Mouse (Mus musculus): Measurements from ENCODE around the gene Ifna14. TPM values are rescaled to one million over a fixed set of nuclear protein-coding genes. Genes with fewer than 3 reads are reported as not detected.

Gene Ifna14
- total RNA-seq, 2 experiments from 2014 or later: not detected

Other genes starting within 250 kb of the Ifna14 start
- 4.2 and 10.1 TPM in 2 replicates for gene Hacd4, start 132.9 kb downstream of the Ifna14 start, total RNA-seq (2015; ENCODE audit: low replicate concordance)
- 3.2 and 4.6 TPM in 2 replicates for gene Hacd4, start 132.9 kb downstream of the Ifna14 start, total RNA-seq (2017; ENCODE audit: low replicate concordance)
- gene Ifnb1, start 49.0 kb downstream of the Ifna14 start, total RNA-seq (2015; ENCODE audit: low replicate concordance): not detected in 2 replicates
- not detected in 2 replicates for gene Ifnb1, start 49.0 kb downstream of the Ifna14 start, total RNA-seq (2017; ENCODE audit: low replicate concordance)
- not detected in 2 replicates for gene Ifna15, start 13.6 kb downstream of the Ifna14 start, total RNA-seq (2015; ENCODE audit: low replicate concordance)
- gene Ifna15, start 13.6 kb downstream of the Ifna14 start, total RNA-seq (2017; ENCODE audit: low replicate concordance): not detected in 2 replicates
- gene Ifna9, start 20.6 kb upstream of the Ifna14 start, total RNA-seq (2015; ENCODE audit: low replicate concordance): not detected in 2 replicates
- gene Ifna9, start 20.6 kb upstream of the Ifna14 start, total RNA-seq (2017; ENCODE audit: low replicate concordance): not detected in 2 replicates
- not detected in 2 replicates for gene Ifna12, start 31.6 kb upstream of the Ifna14 start, total RNA-seq (2015; ENCODE audit: low replicate concordance)
- gene Ifna12, start 31.6 kb upstream of the Ifna14 start, total RNA-seq (2017; ENCODE audit: low replicate concordance): not detected in 2 replicates
- not detected in 2 replicates for gene C87499, start 62.6 kb upstream of the Ifna14 start, total RNA-seq (2015; ENCODE audit: low replicate concordance)
- not detected in 2 replicates for gene C87499, start 62.6 kb upstream of the Ifna14 start, total RNA-seq (2017; ENCODE audit: low replicate concordance)
- not detected in 2 replicates for gene Ifna13, start 72.7 kb upstream of the Ifna14 start, total RNA-seq (2015; ENCODE audit: low replicate concordance)
- gene Ifna13, start 72.7 kb upstream of the Ifna14 start, total RNA-seq (2017; ENCODE audit: low replicate concordance): not detected in 2 replicates
- not detected in 2 replicates for gene Ifna16, start 105.1 kb upstream of the Ifna14 start, total RNA-seq (2015; ENCODE audit: low replicate concordance)
- gene Ifna16, start 105.1 kb upstream of the Ifna14 start, total RNA-seq (2017; ENCODE audit: low replicate concordance): not detected in 2 replicates
- gene Ifna2, start 112.1 kb upstream of the Ifna14 start, total RNA-seq (2015; ENCODE audit: low replicate concordance): not detected in 2 replicates
- gene Ifna2, start 112.1 kb upstream of the Ifna14 start, total RNA-seq (2017; ENCODE audit: low replicate concordance): not detected in 2 replicates
- gene Ifnab, start 119.6 kb upstream of the Ifna14 start, total RNA-seq (2015; ENCODE audit: low replicate concordance): not detected in 2 replicates
- gene Ifnab, start 119.6 kb upstream of the Ifna14 start, total RNA-seq (2017; ENCODE audit: low replicate concordance): not detected in 2 replicates
- gene Gm26566, start 150.0 kb upstream of the Ifna14 start, total RNA-seq (2015; ENCODE audit: low replicate concordance): not detected in 2 replicates
- 0.51 TPM in 1 of 2 replicates, not detected in the other for gene Gm26566, start 150.0 kb upstream of the Ifna14 start, total RNA-seq (2017; ENCODE audit: low replicate concordance)
- gene Klhl9, start 150.7 kb upstream of the Ifna14 start, total RNA-seq (2015; ENCODE audit: low replicate concordance): 20.1 and 22.0 TPM in 2 replicates
- gene Klhl9, start 150.7 kb upstream of the Ifna14 start, total RNA-seq (2017; ENCODE audit: low replicate concordance): 21.1 and 31.8 TPM in 2 replicates
- not detected in 2 replicates for gene Gm13271, start 183.1 kb upstream of the Ifna14 start, total RNA-seq (2015; ENCODE audit: low replicate concordance)
- not detected in 2 replicates for gene Gm13271, start 183.1 kb upstream of the Ifna14 start, total RNA-seq (2017; ENCODE audit: low replicate concordance)
- gene Gm13283, start 188.3 kb upstream of the Ifna14 start, total RNA-seq (2015; ENCODE audit: low replicate concordance): not detected in 2 replicates
- not detected in 2 replicates for gene Gm13283, start 188.3 kb upstream of the Ifna14 start, total RNA-seq (2017; ENCODE audit: low replicate concordance)
- gene Gm13290, start 202.0 kb upstream of the Ifna14 start, total RNA-seq (2015; ENCODE audit: low replicate concordance): not detected in 2 replicates
- gene Gm13290, start 202.0 kb upstream of the Ifna14 start, total RNA-seq (2017; ENCODE audit: low replicate concordance): not detected in 2 replicates
- gene Gm13289, start 205.1 kb upstream of the Ifna14 start, total RNA-seq (2015; ENCODE audit: low replicate concordance): not detected in 2 replicates
- gene Gm13289, start 205.1 kb upstream of the Ifna14 start, total RNA-seq (2017; ENCODE audit: low replicate concordance): not detected in 2 replicates
- gene Gm13272, start 208.1 kb upstream of the Ifna14 start, total RNA-seq (2015; ENCODE audit: low replicate concordance): not detected in 2 replicates
- gene Gm13272, start 208.1 kb upstream of the Ifna14 start, total RNA-seq (2017; ENCODE audit: low replicate concordance): not detected in 2 replicates
- gene Ifnz, start 210.3 kb upstream of the Ifna14 start, total RNA-seq (2015; ENCODE audit: low replicate concordance): not detected in 2 replicates
- not detected in 2 replicates for gene Ifnz, start 210.3 kb upstream of the Ifna14 start, total RNA-seq (2017; ENCODE audit: low replicate concordance)
- not detected in 2 replicates for gene Gm13276, start 213.9 kb upstream of the Ifna14 start, total RNA-seq (2015; ENCODE audit: low replicate concordance)
- not detected in 2 replicates for gene Gm13276, start 213.9 kb upstream of the Ifna14 start, total RNA-seq (2017; ENCODE audit: low replicate concordance)
- gene Gm13277, start 216.8 kb upstream of the Ifna14 start, total RNA-seq (2015; ENCODE audit: low replicate concordance): not detected in 2 replicates
- gene Gm13277, start 216.8 kb upstream of the Ifna14 start, total RNA-seq (2017; ENCODE audit: low replicate concordance): not detected in 2 replicates
- gene Gm13278, start 219.8 kb upstream of the Ifna14 start, total RNA-seq (2015; ENCODE audit: low replicate concordance): not detected in 2 replicates
- not detected in 2 replicates for gene Gm13278, start 219.8 kb upstream of the Ifna14 start, total RNA-seq (2017; ENCODE audit: low replicate concordance)
- gene Gm13275, start 222.7 kb upstream of the Ifna14 start, total RNA-seq (2015; ENCODE audit: low replicate concordance): not detected in 2 replicates
- gene Gm13275, start 222.7 kb upstream of the Ifna14 start, total RNA-seq (2017; ENCODE audit: low replicate concordance): not detected in 2 replicates
- not detected in 2 replicates for gene Gm13279, start 225.6 kb upstream of the Ifna14 start, total RNA-seq (2015; ENCODE audit: low replicate concordance)
- not detected in 2 replicates for gene Gm13279, start 225.6 kb upstream of the Ifna14 start, total RNA-seq (2017; ENCODE audit: low replicate concordance)
- gene Gm13285, start 227.9 kb upstream of the Ifna14 start, total RNA-seq (2015; ENCODE audit: low replicate concordance): not detected in 2 replicates
- gene Gm13285, start 227.9 kb upstream of the Ifna14 start, total RNA-seq (2017; ENCODE audit: low replicate concordance): not detected in 2 replicates
- gene Gm13287, start 231.5 kb upstream of the Ifna14 start, total RNA-seq (2015; ENCODE audit: low replicate concordance): not detected in 2 replicates
- gene Gm13287, start 231.5 kb upstream of the Ifna14 start, total RNA-seq (2017; ENCODE audit: low replicate concordance): not detected in 2 replicates
- not detected in 2 replicates for gene Gm13288, start 233.7 kb upstream of the Ifna14 start, total RNA-seq (2015; ENCODE audit: low replicate concordance)
- gene Gm13288, start 233.7 kb upstream of the Ifna14 start, total RNA-seq (2017; ENCODE audit: low replicate concordance): not detected in 2 replicates
- not detected in 2 replicates for gene Ifna7, start 244.4 kb upstream of the Ifna14 start, total RNA-seq (2015; ENCODE audit: low replicate concordance)
- gene Ifna7, start 244.4 kb upstream of the Ifna14 start, total RNA-seq (2017; ENCODE audit: low replicate concordance): not detected in 2 replicates
- not detected in 2 replicates for gene Ifna11, start 248.2 kb upstream of the Ifna14 start, total RNA-seq (2015; ENCODE audit: low replicate concordance)
- gene Ifna11, start 248.2 kb upstream of the Ifna14 start, total RNA-seq (2017; ENCODE audit: low replicate concordance): not detected in 2 replicates

All from erythroid progenitor cell, adult 5-6 weeks (primary cell).